Mouse (Mus musculus) bone marrow, adult 2 months (tissue): ENCODE results near the gene Dpp9.

ENCODE experiments used
- CTCF ChIP-seq: fragments of 200-500 bp; IDR thresholded peaks from 2 replicates; pipeline ENCODE4 v1.5.1; 2011; ENCODE audit warnings: low read length, control low read depth; ENCODE audit not compliant: control insufficient read depth, insufficient read depth
- POLR2A ChIP-seq: fragments of 200-500 bp; IDR thresholded peaks from 2 replicates; pipeline ENCODE4 v1.6.1; 2011; ENCODE audit warnings: low read depth, mild to moderate bottlenecking, control low read depth, low read length, borderline replicate concordance; ENCODE audit not compliant: control insufficient read depth

GRCm38 (mm10) chr17:56141702-56142605 lies 76.8 kb downstream of the Dpp9 start:
- TF ChIP-seq CTCF, result no peak
- no peak for TF ChIP-seq POLR2A
